Mouse (Mus musculus): ENCODE measurements at regions not wholly inside any gene's neighbourhood (a gene's known extent, or its start where the extent isn't known, plus 50 kb on each side); places are given as distances from the start of the nearest gene placed in this dataset.

- DNase-seq (ENCODE audit: low spot score in 2 of 2) = no peak
Measured at GRCm38 (mm10) chr2:131436149-131436548, 55.1 kb upstream of the Smox start.

GRCm38 (mm10) chr2:131430474-131430873 is 60.8 kb upstream of the Smox start:
- no peak for DNase-seq (ENCODE audit: low spot score in 2 of 2)

GRCm38 (mm10) chr2:131428089-131428488 is 63.2 kb upstream of the Smox start:
- no peak for DNase-seq (ENCODE audit: low spot score in 2 of 2)

GRCm38 (mm10) chr2:131426941-131427340 is 64.4 kb upstream of the Smox start:
- DNase-seq (ENCODE audit: low spot score in 2 of 2) = no peak

- DNase-seq (ENCODE audit: low spot score in 2 of 2) = no peak
Measured at GRCm38 (mm10) chr2:131423616-131424320, 67.5 kb upstream of the Smox start.

GRCm38 (mm10) chr2:131422907-131423445 is 68.3 kb upstream of the Smox start:
- DNase-seq (ENCODE audit: low spot score in 2 of 2) = peak; percentile 57 to 75

GRCm38 (mm10) chr2:131418130-131418529 is 65.4 kb upstream of the Rnf24 start:
- DNase-seq (ENCODE audit: low spot score in 2 of 2) = no peak

GRCm38 (mm10) chr2:131417472-131417871 is 64.8 kb upstream of the Rnf24 start:
- no peak for DNase-seq (ENCODE audit: low spot score in 2 of 2)

- DNase-seq (ENCODE audit: low spot score in 2 of 2) = peak; percentile 38 to 70
Measured at GRCm38 (mm10) chr2:131416482-131416881, 63.8 kb upstream of the Rnf24 start.

GRCm38 (mm10) chr2:131410906-131411520 is 58.3 kb upstream of the Rnf24 start:
- DNase-seq (ENCODE audit: low spot score in 2 of 2) = no peak

- DNase-seq (ENCODE audit: low spot score in 2 of 2) = no peak
Measured at GRCm38 (mm10) chr2:131407337-131407736, 54.6 kb upstream of the Rnf24 start.

- no peak for DNase-seq (ENCODE audit: low spot score in 2 of 2)
Measured at GRCm38 (mm10) chr2:131404218-131404555, 51.5 kb upstream of the Rnf24 start.

GRCm38 (mm10) chr2:131403543-131404217 is 51.0 kb upstream of the Rnf24 start:
- no peak for DNase-seq (ENCODE audit: low spot score in 2 of 2)
